Mouse (Mus musculus) gastrocnemius, adult 2 months (tissue): ENCODE measurements around the gene Rhbdl1. TPM values are rescaled to one million over a fixed set of nuclear protein-coding genes. Genes with fewer than 3 reads are reported as not detected.

Experiments used
- DNase-seq: peaks from one replicate; pipeline ENCODE4 v3.0.0; 2022
- H3K27ac ChIP-seq: fragments of 200-600 bp; 2 replicates; pipeline ENCODE4 v1.8.1; 2022; ENCODE audit warnings: mild to moderate bottlenecking
- H3K4me3 ChIP-seq: fragments of 200-600 bp; 2 replicates; pipeline ENCODE4 v1.8.1; 2022; ENCODE audit warnings: mild to moderate bottlenecking, moderate library complexity
- CTCF ChIP-seq: fragments of 200-600 bp; IDR thresholded peaks from 2 replicates; pipeline ENCODE4 v1.8.1; 2022; ENCODE audit warnings: antibody characterized with exemption, mild to moderate bottlenecking, moderate library complexity
- intact Hi-C: fragments of 180-260 bp; cut with DNase I; formaldehyde crosslinking; loops from one replicate; pipeline ENCODE4 v1.15.1; 2025
- microRNA-seq: library from miRNA; unstranded; fragments of <30 nt; microRNA quantifications from one replicate; pipeline ENCODE4 v1.2.0, GENCODE M21; 2021
- total RNA-seq, 2 experiments: library from RNA; stranded (reverse); gene quantifications; 2 replicates each; pipeline ENCODE4 v1.2.3; 2021

Rhbdl1 gene
- total RNA-seq, 2 experiments from 2014 or later: 17.2 to 20.2 TPM

DNA sequence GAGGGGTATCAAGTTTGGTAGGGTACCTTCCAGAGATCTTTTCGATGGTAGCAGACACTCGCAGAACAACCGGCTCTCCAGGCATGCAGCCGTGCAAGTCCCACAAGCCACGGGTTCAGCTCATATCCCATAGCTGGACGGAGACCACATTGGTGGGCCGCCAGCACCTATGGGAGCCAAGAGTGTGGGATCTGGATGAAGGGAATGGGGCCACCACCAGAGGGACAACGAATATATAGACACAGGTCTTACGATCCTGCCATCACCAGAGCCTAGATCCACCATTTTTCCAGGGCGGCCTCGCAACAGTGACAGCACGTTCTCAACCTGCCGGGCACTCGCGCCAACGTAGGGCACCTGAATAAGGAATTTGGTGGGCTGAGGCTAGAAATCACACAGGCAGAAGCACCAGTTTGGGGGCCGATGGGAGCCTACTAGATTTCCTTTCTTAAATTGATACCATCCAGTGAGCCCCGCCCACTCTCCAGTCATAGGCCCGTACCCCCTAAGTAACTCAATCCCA, 45.7 kb downstream of the Rhbdl1 start:
- DNase-seq: no peak
- intact Hi-C loops: loop anchor here (10.0 kb wide), 1 partner anchor 217 kb away; the partner anchor contains the start of genes Lmf1 and Sox8
- no peak for TF ChIP-seq CTCF
- H3K27ac ChIP-seq: peak overlapping the region; percentile 91
- peak overlapping the region; percentile 89 for H3K4me3 ChIP-seq

DNA sequence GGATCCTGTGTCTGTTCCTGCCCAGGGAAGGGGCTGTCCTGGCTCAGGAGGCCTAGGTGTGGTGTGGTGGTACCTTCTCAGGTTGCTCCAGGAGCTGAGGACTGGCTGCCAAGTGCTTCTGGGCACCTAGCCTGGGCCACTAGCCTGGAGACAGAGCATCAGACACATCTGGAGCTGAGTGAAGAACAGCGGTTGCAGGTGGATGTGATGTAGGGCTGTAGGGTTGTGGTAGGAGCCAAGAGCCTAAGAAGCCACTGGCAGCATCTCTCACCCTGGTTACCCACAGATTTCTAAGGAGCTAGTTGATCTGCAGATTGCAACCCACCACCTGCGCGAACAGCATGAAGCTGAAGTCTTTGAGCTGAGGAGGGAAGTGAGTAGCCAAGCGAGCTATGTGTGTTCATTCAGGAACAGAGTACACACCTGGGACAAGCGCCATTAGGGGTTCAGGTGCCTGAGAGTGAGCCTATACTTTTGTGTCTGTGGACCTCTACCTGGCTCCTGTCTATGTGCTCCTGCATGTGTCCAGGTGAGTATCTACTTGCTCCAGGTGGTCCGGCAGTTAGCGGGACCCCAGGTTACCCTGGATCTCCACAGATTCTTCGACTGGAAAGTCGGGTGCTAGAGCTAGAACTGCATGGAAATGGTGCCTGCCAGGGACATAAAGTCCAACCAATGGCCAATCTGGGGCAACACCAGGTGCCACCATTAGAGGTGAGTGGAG, 50.2 kb downstream of the Rhbdl1 start:
- DNase-seq: no peak
- intact Hi-C loops: no loop called here
- TF ChIP-seq CTCF: no peak
- no peak overlapping the region for H3K4me3 ChIP-seq
- no peak overlapping the region for H3K27ac ChIP-seq

DNA sequence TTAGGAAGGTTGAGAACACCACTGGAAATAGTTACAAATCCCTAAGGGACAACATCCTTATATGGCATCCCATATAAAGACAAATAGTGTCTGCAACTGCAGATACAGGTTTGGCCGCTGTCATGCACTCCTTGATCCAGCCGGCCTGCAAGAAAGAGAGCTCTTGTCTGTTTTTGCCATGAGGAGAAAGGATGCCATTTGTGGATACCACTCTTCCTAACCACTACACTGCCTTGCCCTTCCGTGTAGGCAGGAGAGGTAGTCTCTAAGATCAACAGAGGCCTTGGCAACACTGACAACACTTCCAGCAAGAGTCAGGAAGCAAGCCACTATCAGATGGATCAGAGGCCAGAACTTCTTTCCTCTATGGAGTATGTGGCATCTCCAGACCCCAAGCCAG, 50.8 kb downstream of the Rhbdl1 start, which contains the start of gene Ccdc78:
Ccdc78 (plus strand) TSS at position 301 of the 400 bp plus-strand sequence.
- Histone ChIP-seq H3K4me3 (peak within 1 kb of the TSS; percentile 75), H3K27ac (peak within 1 kb of the TSS; percentile 88)
- no peak for DNase-seq
- intact Hi-C loops: no loop called here
- no peak for TF ChIP-seq CTCF

DNA sequence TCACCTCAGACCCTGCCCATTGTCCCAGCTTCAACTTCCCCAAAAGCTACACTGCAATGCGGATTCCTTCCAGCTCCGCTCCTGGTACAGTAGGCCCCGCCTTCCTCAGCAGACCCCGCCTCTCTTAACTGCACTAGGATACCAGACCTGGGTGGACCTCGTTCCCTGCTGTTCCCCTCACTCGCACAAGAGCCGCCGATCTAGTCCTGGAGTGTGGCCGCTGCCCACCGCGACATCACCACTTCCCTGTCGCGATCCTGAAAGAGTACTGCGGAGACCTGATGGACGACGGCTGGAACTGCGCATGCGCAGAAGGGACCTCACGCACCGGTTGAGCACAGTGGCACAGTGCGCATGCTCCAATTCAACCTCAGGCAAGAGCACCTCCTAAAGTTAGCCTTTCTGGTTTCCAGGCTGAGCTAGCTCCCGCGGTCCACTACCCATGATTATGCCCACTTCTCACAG, 51.8 kb downstream of the Rhbdl1 start, which contains the start of gene Haghl:
Haghl (minus strand) TSS at position 393 of the 465 bp plus-strand sequence.
- Histone ChIP-seq H3K4me3 (peak within 1 kb of the TSS; percentile 75), H3K27ac (peak within 1 kb of the TSS; percentile 88)
- DNase-seq: peak; percentile 96
- intact Hi-C loops: no loop called here
- TF ChIP-seq CTCF: peak; percentile 19; the same call in 1 of the 2 replicates

Small RNAs within 50 kb of the gene (microRNA-seq; reads per million reads assigned to microRNA genes)
- gene Mir3082: not detected

Other genes with a start within 250 kb of the Rhbdl1 start
- not detected for gene Gng13, start 120.1 kb downstream of the Rhbdl1 start, total RNA-seq
- gene Chtf18, start 109.9 kb downstream of the Rhbdl1 start, total RNA-seq: under 1 TPM; 0.77 to 0.86 TPM
- 1 to 10 TPM; 3.9 to 4.0 TPM for gene Rpusd1, start 109.6 kb downstream of the Rhbdl1 start, total RNA-seq
- not detected for gene Mslnl, start 101.3 kb downstream of the Rhbdl1 start, total RNA-seq
- under 1 TPM in 1 of 2 experiments, not detected in 1; 0.33 TPM for gene Msln, start 82.9 kb downstream of the Rhbdl1 start, total RNA-seq
- 10 to 100 TPM; 28.6 to 38.7 TPM for gene Narfl, start 63.5 kb downstream of the Rhbdl1 start, total RNA-seq
- gene Haghl, start 51.6 kb downstream of the Rhbdl1 start, total RNA-seq: 1 to 10 TPM; 9.0 to 9.1 TPM
- gene Ccdc78, start 50.7 kb downstream of the Rhbdl1 start, total RNA-seq: not detected
- 10 to 100 TPM; 35.9 to 43.7 TPM for gene Fam173a, start 44.4 kb downstream of the Rhbdl1 start, total RNA-seq
- gene AC134908.4, start 41.6 kb downstream of the Rhbdl1 start, total RNA-seq: not detected
- gene Metrn, start 40.2 kb downstream of the Rhbdl1 start, total RNA-seq: 10 to 100 TPM; 40.4 to 41.0 TPM
- 1 to 10 TPM; 1.4 to 2.2 TPM for gene Fbxl16, start 28.2 kb downstream of the Rhbdl1 start, total RNA-seq
- gene Wdr24, start 13.7 kb downstream of the Rhbdl1 start, total RNA-seq: 10 to 100 TPM in 1 of 2 experiments, 1 to 10 TPM in 1; 8.7 to 10.0 TPM
- gene Jmjd8, start 8.4 kb downstream of the Rhbdl1 start, total RNA-seq: 10 to 100 TPM; 11.5 to 13.0 TPM
- 10 to 100 TPM; 85.8 to 93.8 TPM for gene Stub1, start 3.9 kb downstream of the Rhbdl1 start, total RNA-seq
- gene Gm20683, start 4.5 kb upstream of the Rhbdl1 start, total RNA-seq: 10 to 100 TPM; 13.0 to 15.9 TPM
- 10 to 100 TPM; 58.1 to 89.3 TPM for gene Rhot2, start 7.6 kb upstream of the Rhbdl1 start, total RNA-seq
- 1 to 10 TPM in 1 of 2 experiments, under 1 TPM in 1; 0.66 to 1.0 TPM for gene Wdr90, start 24.2 kb upstream of the Rhbdl1 start, total RNA-seq
- gene Mcrip2, start 31.5 kb upstream of the Rhbdl1 start, total RNA-seq: 100 to 1,000 TPM in 1 of 2 experiments, 10 to 100 TPM in 1; 85.3 to 117 TPM
- 10 to 100 TPM; 27.7 to 33.7 TPM for gene Mettl26, start 37.8 kb upstream of the Rhbdl1 start, total RNA-seq
- gene Wfikkn1, start 43.6 kb upstream of the Rhbdl1 start, total RNA-seq: under 1 TPM; 0.26 to 0.75 TPM
- 1 to 10 TPM; 8.1 to 9.5 TPM for gene Rab40c, start 82.4 kb upstream of the Rhbdl1 start, total RNA-seq
- 10 to 100 TPM; 21.0 to 28.6 TPM for gene Pigq, start 107.6 kb upstream of the Rhbdl1 start, total RNA-seq
- gene Nhlrc4, start 107.7 kb upstream of the Rhbdl1 start, total RNA-seq: not detected
- not detected for gene A930017K11Rik, start 115.3 kb upstream of the Rhbdl1 start, total RNA-seq
- gene Capn15, start 148.5 kb upstream of the Rhbdl1 start, total RNA-seq: 1 to 10 TPM; 6.0 to 9.4 TPM
- gene Rab11fip3, start 232.3 kb upstream of the Rhbdl1 start, total RNA-seq: 10 to 100 TPM; 76.3 to 92.0 TPM